Mouse (Mus musculus): Measurements from ENCODE around the gene Lyst.

DNA sequence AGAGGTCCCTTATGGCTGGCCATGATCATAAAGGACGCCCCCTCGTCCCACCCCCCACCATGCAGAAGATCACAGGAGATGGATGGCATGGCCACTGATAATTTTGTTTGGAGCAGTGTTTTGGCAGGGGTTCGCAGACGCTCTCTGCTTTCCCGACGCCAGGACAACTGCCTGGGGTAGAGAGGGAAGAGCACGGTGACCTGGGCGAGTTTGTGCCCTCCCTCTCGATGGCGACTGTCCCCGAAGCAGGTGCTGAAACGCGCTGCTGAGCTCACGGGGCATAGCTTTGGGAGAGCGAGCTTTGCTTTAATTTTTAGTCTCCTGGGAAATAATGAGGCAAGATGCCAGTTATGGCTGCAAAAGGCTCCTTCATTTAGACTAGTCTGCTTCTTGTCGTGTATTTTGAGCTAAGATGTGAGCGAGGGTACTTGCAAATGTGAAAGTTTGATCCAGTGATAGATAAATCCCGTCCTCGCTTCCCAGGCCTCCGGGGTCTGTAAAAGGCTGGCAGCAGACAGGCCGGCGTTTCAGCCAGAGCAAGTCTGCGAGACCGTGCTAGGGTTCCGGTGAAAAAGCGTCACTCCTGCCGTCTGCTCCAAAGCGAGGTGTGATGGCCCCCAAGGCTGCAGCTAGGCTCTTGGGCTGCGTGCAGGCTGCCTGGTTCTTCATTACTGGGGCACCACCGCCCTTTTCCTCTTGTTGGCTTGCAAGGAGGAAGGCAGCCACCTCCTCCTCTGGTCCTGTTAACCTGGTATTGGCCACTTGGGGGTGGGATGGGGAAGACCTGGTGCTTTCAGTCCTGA is 195.0 kb downstream of the Lyst start:
- TF ChIP-seq CTCF (IDR thresholded peaks at IDR 0.05; ENCODE audit: low read depth) (no peak), EP300 (optimal IDR thresholded peaks at IDR 0.05) (no peak)

Measured in stomach, postnatal 0 days (tissue).